Mouse (Mus musculus): ENCODE measurements at regions not wholly inside any gene's neighbourhood (a gene's known extent, or its start where the extent isn't known, plus 50 kb on each side); places are given as distances from the start of the nearest gene placed in this dataset.

DNA sequence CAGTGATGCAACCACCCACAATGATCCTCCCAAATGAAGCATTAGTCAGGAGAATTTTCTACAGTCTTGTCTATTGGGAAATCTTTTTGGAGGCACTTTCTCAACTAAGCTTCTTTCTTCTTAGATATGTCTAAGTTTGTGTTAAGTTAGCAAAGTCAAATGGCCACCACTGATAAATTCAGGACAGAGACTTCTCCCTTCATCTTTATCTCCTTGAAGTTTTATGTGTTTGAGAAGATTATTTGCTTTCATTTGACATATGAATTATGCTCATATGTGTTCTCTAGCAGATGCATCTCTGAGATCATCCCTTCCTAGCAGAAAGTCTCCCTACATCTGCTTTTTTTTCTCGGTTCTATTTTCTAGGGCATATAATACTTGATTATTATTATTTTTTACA lies 51.4 kb upstream of the St8sia4 start:
- Histone ChIP-seq H3K4me1 (ENCODE audit: control insufficient read depth, insufficient read depth, low read length) (no peaks in the 10 kb centered on the region), H3K9ac (replicated peaks; ENCODE audit: low read length) (no peak overlapping the region), H3K4me3 (ENCODE audit: low read depth, low read length) (no peak overlapping the region), H3K4me2 (ENCODE audit: low read depth, low read length) (no peak overlapping the region), H3K27ac (replicated peaks; ENCODE audit: low read depth, low read length) (no peak overlapping the region), H3K36me3 (replicated peaks; ENCODE audit: control insufficient read depth, insufficient read depth, low read depth, low read length) (no peaks in the 10 kb centered on the region), H3K27me3 (ENCODE audit: control insufficient read depth, insufficient read depth, low read length) (no peaks in the 10 kb centered on the region), H3K9me3 (replicated peaks; ENCODE audit: control insufficient read depth, low read length) (no peaks in the 10 kb centered on the region)
- WGBS = 91% methylated on average over 1 of the region's 1 CpGs
- no peak for ATAC-seq (replicated peaks; ENCODE audit: insufficient number of reproducible peaks, low FRiP score, low TSS enrichment, low read depth)
- no peak for DNase-seq (ENCODE audit: low spot score)

Measured in embryonic facial prominence, embryonic 11.5 days (tissue).